Mouse (Mus musculus) small intestine, adult 2 months (tissue): Measurements from ENCODE around the gene Fam126a. TPM values are rescaled to one million over a fixed set of nuclear protein-coding genes. Genes with fewer than 3 reads are reported as not detected.

Experiments used
- H3K27ac ChIP-seq: fragments of 200-500 bp; 2 replicates; pipeline ENCODE4 v1.5.1; 2012; ENCODE audit warnings: low read depth, low read length, control low read depth, inconsistent platforms; ENCODE audit not compliant: insufficient read depth
- H3K27me3 ChIP-seq: fragments of 200-500 bp; 2 replicates; pipeline ENCODE4 v1.6.1; 2012; ENCODE audit warnings: mild to moderate bottlenecking, moderate library complexity, low read length, inconsistent platforms; ENCODE audit not compliant: control insufficient read depth, insufficient read depth
- H3K36me3 ChIP-seq: fragments of 200-500 bp; 2 replicates; pipeline ENCODE4 v1.6.1; 2012; ENCODE audit warnings: mild to moderate bottlenecking, low read length, control low read depth, inconsistent platforms; ENCODE audit not compliant: control insufficient read depth, insufficient read depth
- H3K4me1 ChIP-seq: fragments of 200-500 bp; 2 replicates; pipeline ENCODE4 v1.6.1; 2012; ENCODE audit warnings: low read length, inconsistent platforms, mixed read lengths; ENCODE audit not compliant: control insufficient read depth, insufficient read depth, insufficient read length
- H3K4me3 ChIP-seq: fragments of 200-500 bp; 2 replicates; pipeline ENCODE4 v1.5.1; 2012; ENCODE audit warnings: low read depth, mild to moderate bottlenecking, control low read depth, inconsistent platforms, low read length, moderate library complexity
- CTCF ChIP-seq: fragments of 200-500 bp; IDR thresholded peaks from 2 replicates; pipeline ENCODE4 v1.5.1; 2012; ENCODE audit warnings: low read depth, mild to moderate bottlenecking, control low read depth, inconsistent platforms, low read length, moderate library complexity, mixed read lengths; ENCODE audit not compliant: insufficient replicate concordance, insufficient read length; ENCODE audit errors: extremely low read depth
- POLR2A ChIP-seq: fragments of 200-500 bp; IDR thresholded peaks from 2 replicates; pipeline ENCODE4 v1.6.1; 2012; ENCODE audit warnings: low read depth, mild to moderate bottlenecking, control low read depth, inconsistent platforms, low read length, moderate library complexity
- WGBS: fragments of 180-500 bp; shearing (Covaris S2); methylation state at CpG from one replicate; pipeline ENCODE4 v1.1.7; 2018; 5-methylcytosine and 5-hydroxymethylcytosine counted together
- polyA plus RNA-seq: library from polyadenylated mRNA; depleted of rRNA; stranded (reverse); fragments of >200 nt; gene quantifications from 2 replicates; pipeline ENCODE4 v1.2.3, GENCODE M21; 2012

Gene Fam126a
- polyA plus RNA-seq, 1 experiment, result 1.1 TPM

- Histone ChIP-seq H3K27ac (no peak overlapping the region), H3K4me3 (no peak overlapping the region), H3K27me3 (no peaks in the 10 kb centered on the region), H3K4me1 (no peaks in the 10 kb centered on the region), H3K36me3 (no peaks in the 10 kb centered on the region; the same call in 1 of the 2 replicates)
- TF ChIP-seq POLR2A (no peak), CTCF (no peak)
- 72% methylated on average over 5 of the region's 5 CpGs for WGBS
Observed at GRCm38 (mm10) chr5:23992876-23993552, 37.5 kb downstream of the Fam126a start.

- 93% methylated on average over 3 of the region's 3 CpGs for WGBS
- TF ChIP-seq POLR2A (no peak), CTCF (no peak)
- Histone ChIP-seq H3K27ac (no peak overlapping the region), H3K4me1 (no peaks in the 10 kb centered on the region), H3K36me3 (no peaks in the 10 kb centered on the region; the same call in 1 of the 2 replicates), H3K4me3 (no peak overlapping the region), H3K27me3 (no peaks in the 10 kb centered on the region)
Observed at GRCm38 (mm10) chr5:23990001-23990400, 40.5 kb downstream of the Fam126a start.

GRCm38 (mm10) chr5:23987792-23988191 lies 42.7 kb downstream of the Fam126a start:
- Histone ChIP-seq H3K36me3 (peaks cover 3% of the 10 kb centered on the region; the same call in 1 of the 2 replicates), H3K4me1 (no peaks in the 10 kb centered on the region), H3K27ac (no peak overlapping the region), H3K27me3 (no peaks in the 10 kb centered on the region), H3K4me3 (no peak overlapping the region)
- 82% methylated on average over 10 of the region's 10 CpGs for WGBS
- TF ChIP-seq POLR2A (no peak), CTCF (no peak)

GRCm38 (mm10) chr5:23982081-23982480 lies 48.4 kb downstream of the Fam126a start:
- 90% methylated on average over 1 of the region's 1 CpGs for WGBS
- Histone ChIP-seq H3K4me1 (no peaks in the 10 kb centered on the region), H3K36me3 (peaks cover 7% of the 10 kb centered on the region), H3K27ac (no peak overlapping the region), H3K27me3 (no peaks in the 10 kb centered on the region), H3K4me3 (no peak overlapping the region)
- TF ChIP-seq POLR2A (no peak), CTCF (no peak)

- TF ChIP-seq CTCF (no peak), POLR2A (no peak)
- Histone ChIP-seq H3K4me1 (no peaks in the 10 kb centered on the region), H3K27me3 (no peaks in the 10 kb centered on the region), H3K36me3 (peaks cover 9% of the 10 kb centered on the region), H3K27ac (no peak overlapping the region), H3K4me3 (no peak overlapping the region)
- 73% methylated on average over 14 of the region's 14 CpGs for WGBS
Observed at GRCm38 (mm10) chr5:23978516-23978915, 52.0 kb downstream of the Fam126a start.

GRCm38 (mm10) chr5:23974994-23975575 lies 55.4 kb downstream of the Fam126a start:
- H3K4me3 ChIP-seq, result no peak overlapping the region
- TF ChIP-seq POLR2A (no peak), CTCF (no peak)
- H3K27me3 ChIP-seq, result no peaks in the 10 kb centered on the region
- 60% methylated on average over 3 of the region's 3 CpGs for WGBS
- H3K27ac ChIP-seq, result no peak overlapping the region
- H3K36me3 ChIP-seq, result peaks cover 5% of the 10 kb centered on the region
- no peaks in the 10 kb centered on the region for H3K4me1 ChIP-seq

- WGBS, result 53% methylated on average over 5 of the region's 5 CpGs
Observed at GRCm38 (mm10) chr5:23967705-23968104, 62.8 kb downstream of the Fam126a start.

More at GRCm38 (mm10) chr5:23967705-23968104, 62.8 kb downstream of the Fam126a start:
- 0 out of 2 replicates have a peak, but pooled peaks cover 2% of the 10 kb centered on the region for H3K36me3 ChIP-seq
- H3K27ac ChIP-seq, result no peak overlapping the region
- H3K4me3 ChIP-seq, result no peak overlapping the region
- H3K27me3 ChIP-seq, result no peaks in the 10 kb centered on the region
- no peaks in the 10 kb centered on the region for H3K4me1 ChIP-seq
- no peak for TF ChIP-seq POLR2A
- no peak for TF ChIP-seq CTCF
